Mouse (Mus musculus): Measurements from ENCODE around the gene Sec13. TPM values are rescaled to one million over a fixed set of nuclear protein-coding genes. Genes with fewer than 3 reads are reported as not detected.
A peak's percentile ranks its signal among the peaks of the same experiment; 100 is the strongest.

The Sec13 gene
- polyA plus RNA-seq (2012; rRNA removed): 98.2 and 115 TPM in 2 replicates

DNA sequence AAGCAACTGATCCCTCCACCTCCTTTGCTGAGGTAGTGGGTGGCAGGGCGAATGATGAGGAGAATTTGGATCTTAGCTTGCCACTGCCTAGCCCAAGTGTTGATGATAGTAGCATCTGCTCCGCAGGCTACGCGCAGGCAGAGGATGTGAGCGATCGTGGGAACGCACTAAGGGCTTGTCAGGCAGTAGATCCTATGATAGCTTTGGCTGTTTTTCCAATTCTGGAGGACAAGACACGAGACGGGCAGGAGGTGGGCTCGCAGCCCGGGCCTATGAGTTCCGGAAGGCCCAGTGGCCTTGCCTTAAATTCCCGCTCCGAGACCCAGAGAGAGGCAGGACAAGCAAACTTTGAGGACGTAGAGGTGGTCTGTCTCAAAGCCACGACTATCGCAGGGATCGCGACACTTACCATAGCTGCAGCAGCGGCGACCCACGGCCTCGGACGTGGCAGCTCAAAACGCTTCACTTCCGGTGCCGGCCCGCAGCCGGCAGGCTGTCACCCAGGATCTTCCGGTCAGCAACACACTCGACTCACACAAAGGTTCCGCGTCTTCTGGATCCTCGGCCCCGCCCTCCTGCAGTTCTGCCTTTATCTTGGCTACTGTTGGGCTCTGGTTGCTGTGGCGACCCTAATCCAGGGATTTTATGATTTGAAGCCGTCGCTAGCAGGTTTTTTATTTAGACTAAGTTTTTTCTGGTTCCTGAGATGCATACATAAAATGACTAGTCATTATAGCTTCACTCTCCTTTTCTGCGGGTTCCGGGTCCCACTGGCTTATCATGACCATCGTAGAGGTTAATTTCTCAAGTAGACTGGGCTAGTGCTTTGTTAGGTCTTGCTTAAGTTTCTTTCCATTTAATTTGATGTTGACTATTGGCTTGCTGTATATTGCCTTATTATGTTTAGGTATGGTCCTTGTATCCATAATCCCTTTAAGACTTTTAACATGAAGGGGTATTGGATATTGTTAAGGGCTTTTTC is at the start of gene Sec13:
Gene Sec13, minus strand, starts transcription at position 508 of the 982 bp plus-strand sequence.
- DNase-seq: peak; percentile 86
- Histone ChIP-seq H3K4me3 (replicated peaks; ENCODE audit: extremely low read depth, low read depth, low read length) (peak within 1 kb of the TSS; percentile 98), H3K4me1 (ENCODE audit: control insufficient read depth, insufficient read depth, low read length) (peaks cover 3% of the 10 kb centered on the region; the same call in 1 of the 2 replicates)
- 6% methylated on average over 41 of the region's 41 CpGs for WGBS
- no peak for TF ChIP-seq CTCF (IDR thresholded peaks at IDR 0.05; ENCODE audit: insufficient read depth, low read length)
- peak; percentile 91; the same call in 1 of the 2 replicates for TF ChIP-seq POLR2A (IDR thresholded peaks at IDR 0.05; ENCODE audit: borderline replicate concordance, extremely low read depth, low read depth, low read length)

DNA sequence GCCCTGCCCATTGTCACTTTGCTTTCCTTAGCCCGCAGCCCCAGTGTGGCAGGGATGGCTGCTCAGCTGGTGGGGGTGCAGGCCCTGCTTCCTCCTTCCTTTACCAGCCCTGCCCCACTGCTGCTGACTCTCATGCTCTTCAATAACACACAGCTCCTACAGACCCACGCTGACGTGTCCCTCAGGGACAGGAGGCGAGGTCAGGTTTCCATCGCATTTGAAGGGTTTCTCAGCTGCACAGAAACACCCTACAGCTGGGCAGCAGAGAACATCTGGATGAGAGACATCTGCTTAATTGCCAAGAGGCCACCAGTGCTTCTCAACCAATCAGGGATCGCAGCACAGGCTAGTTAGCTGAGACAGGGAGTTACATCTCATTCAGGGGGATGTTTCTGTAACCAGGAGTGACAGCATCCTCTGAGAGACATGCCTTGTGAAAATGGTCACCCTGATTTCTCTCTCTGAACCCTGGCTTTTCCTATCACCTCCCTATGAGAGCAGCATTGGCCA is 47.0 kb upstream of the Sec13 start:
- H3K4me1 ChIP-seq (ENCODE audit: control insufficient read depth, insufficient read depth, low read length): no peaks in the 10 kb centered on the region
- WGBS: 31% methylated on average over 6 of the region's 6 CpGs
- H3K4me3 ChIP-seq (replicated peaks; ENCODE audit: extremely low read depth, low read depth, low read length): no peak overlapping the region
- no peak for DNase-seq
- no peak for TF ChIP-seq CTCF (IDR thresholded peaks at IDR 0.05; ENCODE audit: insufficient read depth, low read length)
- TF ChIP-seq POLR2A (IDR thresholded peaks at IDR 0.05; ENCODE audit: borderline replicate concordance, extremely low read depth, low read depth, low read length): no peak

DNA sequence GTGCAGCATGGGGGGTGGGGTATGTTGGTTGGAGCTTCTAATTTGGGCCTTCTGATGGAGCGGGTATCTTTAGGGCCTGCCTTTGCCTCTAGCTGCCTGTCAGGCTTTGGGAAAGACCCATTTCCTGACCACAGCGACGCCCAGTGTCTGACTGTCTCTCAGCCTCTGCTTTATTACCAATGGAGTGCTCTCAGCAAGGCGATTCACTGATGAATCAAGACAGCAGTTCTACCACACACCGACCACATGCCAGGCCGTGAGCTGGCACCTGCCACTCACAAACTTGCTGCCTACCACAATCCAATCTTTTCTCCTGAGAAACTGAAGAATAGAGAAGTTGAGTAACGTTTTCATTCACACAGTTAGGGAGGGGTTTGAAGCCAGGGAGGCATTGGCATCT is 45.1 kb upstream of the Sec13 start:
- WGBS: 69% methylated on average over 7 of the region's 7 CpGs
- TF ChIP-seq CTCF (IDR thresholded peaks at IDR 0.05; ENCODE audit: insufficient read depth, low read length): no peak
- TF ChIP-seq POLR2A (IDR thresholded peaks at IDR 0.05; ENCODE audit: borderline replicate concordance, extremely low read depth, low read depth, low read length): no peak
- no peak for DNase-seq
- Histone ChIP-seq H3K4me1 (ENCODE audit: control insufficient read depth, insufficient read depth, low read length) (no peaks in the 10 kb centered on the region), H3K4me3 (replicated peaks; ENCODE audit: extremely low read depth, low read depth, low read length) (no peak overlapping the region)

DNA sequence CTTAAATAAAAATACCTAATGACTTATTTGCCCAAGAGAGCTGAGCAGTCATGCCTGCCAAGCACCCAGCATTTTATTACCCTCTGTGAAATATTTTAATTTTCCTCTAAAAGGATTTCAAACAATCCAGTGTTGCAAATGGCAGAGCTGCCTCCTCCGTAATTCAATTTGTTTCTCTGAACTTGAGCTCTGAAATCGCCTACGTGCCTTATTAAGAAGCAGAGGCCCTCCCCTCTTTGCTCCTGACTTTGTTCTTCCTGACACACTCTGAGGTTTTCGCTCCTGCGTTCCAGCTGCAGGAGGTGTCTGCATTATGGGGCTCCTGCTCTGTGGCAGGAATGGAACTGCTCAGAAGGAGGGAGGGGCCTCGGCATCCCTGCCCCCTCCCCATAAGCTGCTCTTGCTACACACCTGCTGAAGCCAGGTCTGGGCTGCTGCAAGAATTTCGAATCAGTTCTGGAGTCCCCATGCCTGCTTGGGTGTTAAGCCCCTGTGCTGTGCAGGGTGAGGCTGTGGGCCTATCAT is 37.7 kb upstream of the Sec13 start:
- Histone ChIP-seq H3K4me3 (replicated peaks; ENCODE audit: extremely low read depth, low read depth, low read length) (no peak overlapping the region), H3K4me1 (ENCODE audit: control insufficient read depth, insufficient read depth, low read length) (no peaks in the 10 kb centered on the region)
- no peak for DNase-seq
- WGBS: 64% methylated on average over 7 of the region's 7 CpGs
- TF ChIP-seq POLR2A (IDR thresholded peaks at IDR 0.05; ENCODE audit: borderline replicate concordance, extremely low read depth, low read depth, low read length): no peak
- no peak for TF ChIP-seq CTCF (IDR thresholded peaks at IDR 0.05; ENCODE audit: insufficient read depth, low read length)

DNA sequence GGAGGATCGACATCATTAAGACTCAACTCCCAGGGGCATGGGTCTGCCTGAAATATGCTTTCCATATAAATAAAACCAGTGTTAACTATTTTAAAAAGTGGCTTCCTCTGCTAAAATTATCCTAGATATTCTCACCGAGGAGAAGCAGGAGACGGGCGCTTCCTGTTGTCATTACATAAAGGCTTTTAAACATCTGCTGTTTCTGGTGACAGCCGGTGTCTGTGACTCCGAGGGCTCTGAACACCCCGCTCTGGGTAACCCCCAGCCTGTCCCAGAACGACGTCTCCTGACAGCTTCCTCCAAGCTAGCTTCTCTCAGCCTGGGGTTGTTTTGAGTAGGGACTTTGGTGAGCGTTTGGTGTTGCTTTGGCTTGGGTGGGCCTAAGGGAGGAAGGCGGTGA is 28.3 kb upstream of the Sec13 start:
- H3K4me3 ChIP-seq (replicated peaks; ENCODE audit: extremely low read depth, low read depth, low read length): no peak overlapping the region
- no peak for DNase-seq
- TF ChIP-seq CTCF (IDR thresholded peaks at IDR 0.05; ENCODE audit: insufficient read depth, low read length) (no peak), POLR2A (IDR thresholded peaks at IDR 0.05; ENCODE audit: borderline replicate concordance, extremely low read depth, low read depth, low read length) (no peak)
- no peaks in the 10 kb centered on the region for H3K4me1 ChIP-seq (ENCODE audit: control insufficient read depth, insufficient read depth, low read length)
- WGBS: 36% methylated on average over 11 of the region's 11 CpGs

DNA sequence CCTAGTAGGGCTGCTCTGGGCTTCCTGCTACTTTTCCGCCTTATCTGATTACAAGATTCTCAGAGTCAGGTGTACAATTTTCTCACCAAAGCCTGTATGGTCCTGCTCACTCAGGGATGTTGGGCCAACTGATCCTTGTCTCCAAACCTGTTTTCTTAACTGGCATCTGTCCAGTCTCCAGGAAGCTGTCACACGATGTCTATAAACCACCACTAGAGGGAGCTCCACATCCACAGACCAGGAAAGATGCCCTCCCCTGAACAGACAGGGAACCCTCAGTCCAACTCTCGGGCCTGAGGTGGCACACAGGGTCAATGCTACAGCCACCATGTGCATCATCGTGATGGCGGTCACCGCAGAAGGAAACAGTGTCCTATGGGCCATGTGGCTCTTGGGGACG is 21.1 kb upstream of the Sec13 start:
- peak; percentile 35 for DNase-seq
- H3K4me3 ChIP-seq (replicated peaks; ENCODE audit: extremely low read depth, low read depth, low read length): no peak overlapping the region
- no peaks in the 10 kb centered on the region for H3K4me1 ChIP-seq (ENCODE audit: control insufficient read depth, insufficient read depth, low read length)
- TF ChIP-seq CTCF (IDR thresholded peaks at IDR 0.05; ENCODE audit: insufficient read depth, low read length) (peak; percentile 78), POLR2A (IDR thresholded peaks at IDR 0.05; ENCODE audit: borderline replicate concordance, extremely low read depth, low read depth, low read length) (no peak)
- 26% methylated on average over 7 of the region's 7 CpGs for WGBS

DNA sequence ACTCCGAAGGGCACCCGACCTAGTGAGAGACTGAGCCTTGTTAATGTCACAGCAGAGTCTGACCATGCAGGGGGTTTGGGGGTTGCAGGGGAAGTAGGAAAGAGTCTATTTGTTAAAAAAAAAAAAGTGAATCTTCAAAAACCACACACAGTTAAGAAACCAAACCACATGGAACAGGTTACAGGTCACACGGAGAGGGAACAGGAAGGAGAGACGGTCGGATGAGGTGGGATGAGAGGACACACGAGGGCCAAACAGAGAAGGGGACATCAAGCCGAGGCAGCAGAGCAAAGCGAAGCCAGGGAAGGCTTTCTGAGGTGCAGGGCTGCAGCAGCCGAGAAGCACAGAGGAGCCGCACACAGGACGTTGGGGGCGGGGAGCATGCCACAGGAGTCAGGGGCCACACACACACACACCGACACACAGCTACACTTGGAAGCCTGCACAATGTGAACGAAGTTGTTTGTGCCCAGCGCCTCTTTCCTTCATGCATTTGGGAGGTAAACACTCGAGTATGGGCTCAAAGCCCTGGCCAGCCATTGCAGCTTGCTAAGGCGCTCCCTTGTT is 8.7 kb upstream of the Sec13 start:
- 53% methylated on average over 17 of the region's 17 CpGs for WGBS
- no peak overlapping the region for H3K4me3 ChIP-seq (replicated peaks; ENCODE audit: extremely low read depth, low read depth, low read length)
- TF ChIP-seq CTCF (IDR thresholded peaks at IDR 0.05; ENCODE audit: insufficient read depth, low read length): no peak
- TF ChIP-seq POLR2A (IDR thresholded peaks at IDR 0.05; ENCODE audit: borderline replicate concordance, extremely low read depth, low read depth, low read length): no peak
- no peak for DNase-seq
- H3K4me1 ChIP-seq (ENCODE audit: control insufficient read depth, insufficient read depth, low read length): no peaks in the 10 kb centered on the region

DNA sequence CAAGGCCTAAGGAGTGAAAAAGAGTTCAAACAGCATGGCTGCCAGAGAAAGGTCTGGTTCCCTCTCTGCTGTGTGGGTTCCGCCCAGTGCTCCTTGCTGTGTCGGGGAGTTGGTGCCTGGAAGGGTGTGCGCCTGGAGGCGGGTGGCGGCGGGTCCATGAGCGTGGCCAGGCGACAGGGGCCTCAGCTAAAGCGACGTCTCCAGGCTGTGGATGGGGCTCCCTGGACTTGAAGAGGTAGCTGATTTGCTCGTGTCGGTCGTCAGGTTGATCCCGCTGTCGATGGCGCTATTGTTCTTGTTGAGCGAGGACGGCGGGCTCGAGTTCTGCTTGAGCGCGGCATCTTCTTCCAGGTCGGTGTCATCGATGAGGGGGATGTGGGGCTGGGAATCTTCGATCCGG is 7.8 kb upstream of the Sec13 start:
- TF ChIP-seq CTCF (IDR thresholded peaks at IDR 0.05; ENCODE audit: insufficient read depth, low read length) (no peak), POLR2A (IDR thresholded peaks at IDR 0.05; ENCODE audit: borderline replicate concordance, extremely low read depth, low read depth, low read length) (no peak)
- Histone ChIP-seq H3K4me3 (replicated peaks; ENCODE audit: extremely low read depth, low read depth, low read length) (no peak overlapping the region), H3K4me1 (ENCODE audit: control insufficient read depth, insufficient read depth, low read length) (no peaks in the 10 kb centered on the region)
- 35% methylated on average over 26 of the region's 26 CpGs for WGBS
- no peak for DNase-seq

DNA sequence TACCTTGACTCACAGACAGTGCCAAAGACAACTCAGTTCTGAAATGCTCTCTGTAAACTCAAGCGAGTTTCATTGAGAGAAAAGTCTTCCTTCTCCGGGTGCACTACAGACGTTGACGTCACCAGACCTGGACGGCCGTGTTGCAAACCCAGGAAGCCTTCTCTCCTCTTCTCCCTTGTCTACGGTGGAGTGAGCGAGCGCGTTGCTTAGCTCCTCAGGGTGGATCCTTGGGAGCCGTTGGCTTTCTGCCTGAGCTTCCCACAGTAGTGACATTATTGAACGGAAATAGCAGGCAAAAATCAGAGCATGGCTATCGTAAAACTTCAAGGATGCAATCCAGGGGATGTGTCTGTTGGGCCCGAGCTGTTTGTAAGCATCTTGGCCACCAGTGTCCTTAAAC is 6.7 kb upstream of the Sec13 start:
- no peak for DNase-seq
- H3K4me3 ChIP-seq (replicated peaks; ENCODE audit: extremely low read depth, low read depth, low read length): no peak overlapping the region
- no peaks in the 10 kb centered on the region for H3K4me1 ChIP-seq (ENCODE audit: control insufficient read depth, insufficient read depth, low read length)
- WGBS: 80% methylated on average over 14 of the region's 14 CpGs
- TF ChIP-seq POLR2A (IDR thresholded peaks at IDR 0.05; ENCODE audit: borderline replicate concordance, extremely low read depth, low read depth, low read length) (no peak), CTCF (IDR thresholded peaks at IDR 0.05; ENCODE audit: insufficient read depth, low read length) (no peak)
